Mouse (Mus musculus): ENCODE measurements at regions not wholly inside any gene's neighbourhood (a gene's known extent, or its start where the extent isn't known, plus 50 kb on each side); places are given as distances from the start of the nearest gene placed in this dataset.

- TF ChIP-seq CEBPB (IDR thresholded peaks at IDR 0.05; ENCODE audit: low read depth) (no peak), MAX (IDR thresholded peaks at IDR 0.05) (no peak), MYOD1 (IDR thresholded peaks at IDR 0.05; ENCODE audit: control insufficient read depth, insufficient read length, low read depth) (no peak), FOSL1 (IDR thresholded peaks at IDR 0.05; ENCODE audit: insufficient read depth, low read length, poor library complexity, severe bottlenecking) (no peak), MYOG (IDR thresholded peaks at IDR 0.05; ENCODE audit: control insufficient read depth, extremely low read depth, insufficient read length) (no peak), USF1 (IDR thresholded peaks at IDR 0.05; ENCODE audit: low read depth) (no peak), CTCF (IDR thresholded peaks at IDR 0.05; ENCODE audit: control insufficient read depth, insufficient read depth, insufficient read length) (no peak)
- no peaks in the 10 kb centered on the region for H3K79me3 ChIP-seq (ENCODE audit: low read depth)
- H3K27me3 ChIP-seq (ENCODE audit: control insufficient read depth, insufficient read depth, insufficient read length): no peaks in the 10 kb centered on the region
- no peaks in the 10 kb centered on the region for H3K36me3 ChIP-seq (ENCODE audit: control insufficient read depth, insufficient read depth)
- H3K79me2 ChIP-seq (ENCODE audit: control insufficient read depth, insufficient read depth): no peaks in the 10 kb centered on the region
- no peak overlapping the region for H3K4me3 ChIP-seq (ENCODE audit: insufficient read depth, poor library complexity, severe bottlenecking)
- H3ac ChIP-seq (ENCODE audit: control insufficient read depth, insufficient read length, low read depth): no peak overlapping the region
Measured at GRCm38 (mm10) chr15:93094202-93095135, 180.5 kb downstream of the Gxylt1 start.

- Histone ChIP-seq H3K4me3 (ENCODE audit: insufficient read depth, poor library complexity, severe bottlenecking) (no peak overlapping the region), H3K27me3 (ENCODE audit: control insufficient read depth, insufficient read depth, insufficient read length) (no peaks in the 10 kb centered on the region), H3ac (ENCODE audit: control insufficient read depth, insufficient read length, low read depth) (no peak overlapping the region), H3K79me3 (ENCODE audit: low read depth) (no peaks in the 10 kb centered on the region), H3K36me3 (ENCODE audit: control insufficient read depth, insufficient read depth) (no peaks in the 10 kb centered on the region), H3K79me2 (ENCODE audit: control insufficient read depth, insufficient read depth) (no peaks in the 10 kb centered on the region)
- no peak for TF ChIP-seq CTCF (IDR thresholded peaks at IDR 0.05; ENCODE audit: control insufficient read depth, insufficient read depth, insufficient read length)
- TF ChIP-seq FOSL1 (IDR thresholded peaks at IDR 0.05; ENCODE audit: insufficient read depth, low read length, poor library complexity, severe bottlenecking): no peak
- no peak for TF ChIP-seq CEBPB (IDR thresholded peaks at IDR 0.05; ENCODE audit: low read depth)
- TF ChIP-seq MYOG (IDR thresholded peaks at IDR 0.05; ENCODE audit: control insufficient read depth, extremely low read depth, insufficient read length): no peak
- TF ChIP-seq MYOD1 (IDR thresholded peaks at IDR 0.05; ENCODE audit: control insufficient read depth, insufficient read length, low read depth): no peak
- TF ChIP-seq MAX (IDR thresholded peaks at IDR 0.05): no peak
- TF ChIP-seq USF1 (IDR thresholded peaks at IDR 0.05; ENCODE audit: low read depth): no peak
Measured at GRCm38 (mm10) chr15:93091396-93091795, 183.6 kb downstream of the Gxylt1 start.

GRCm38 (mm10) chr15:93089347-93089746, 185.6 kb downstream of the Gxylt1 start:
- H3K79me3 ChIP-seq (ENCODE audit: low read depth): no peaks in the 10 kb centered on the region
- no peaks in the 10 kb centered on the region for H3K79me2 ChIP-seq (ENCODE audit: control insufficient read depth, insufficient read depth)
- no peaks in the 10 kb centered on the region for H3K36me3 ChIP-seq (ENCODE audit: control insufficient read depth, insufficient read depth)
- no peak overlapping the region for H3K4me3 ChIP-seq (ENCODE audit: insufficient read depth, poor library complexity, severe bottlenecking)
- no peaks in the 10 kb centered on the region for H3K27me3 ChIP-seq (ENCODE audit: control insufficient read depth, insufficient read depth, insufficient read length)
- peak; percentile 30 for TF ChIP-seq CTCF (IDR thresholded peaks at IDR 0.05; ENCODE audit: control insufficient read depth, insufficient read depth, insufficient read length)
- TF ChIP-seq MYOG (IDR thresholded peaks at IDR 0.05; ENCODE audit: control insufficient read depth, extremely low read depth, insufficient read length): no peak
- TF ChIP-seq MYOD1 (IDR thresholded peaks at IDR 0.05; ENCODE audit: control insufficient read depth, insufficient read length, low read depth): no peak
- TF ChIP-seq FOSL1 (IDR thresholded peaks at IDR 0.05; ENCODE audit: insufficient read depth, low read length, poor library complexity, severe bottlenecking): no peak
- no peak for TF ChIP-seq USF1 (IDR thresholded peaks at IDR 0.05; ENCODE audit: low read depth)
- TF ChIP-seq MAX (IDR thresholded peaks at IDR 0.05): no peak
- TF ChIP-seq CEBPB (IDR thresholded peaks at IDR 0.05; ENCODE audit: low read depth): no peak
- no peak overlapping the region for H3ac ChIP-seq (ENCODE audit: control insufficient read depth, insufficient read length, low read depth)

GRCm38 (mm10) chr15:93084967-93085617, 189.9 kb downstream of the Gxylt1 start:
- H3K79me3 ChIP-seq (ENCODE audit: low read depth): no peaks in the 10 kb centered on the region
- H3K36me3 ChIP-seq (ENCODE audit: control insufficient read depth, insufficient read depth): no peaks in the 10 kb centered on the region
- H3K79me2 ChIP-seq (ENCODE audit: control insufficient read depth, insufficient read depth): no peaks in the 10 kb centered on the region
- no peaks in the 10 kb centered on the region for H3K27me3 ChIP-seq (ENCODE audit: control insufficient read depth, insufficient read depth, insufficient read length)
- no peak for TF ChIP-seq MYOG (IDR thresholded peaks at IDR 0.05; ENCODE audit: control insufficient read depth, extremely low read depth, insufficient read length)
- TF ChIP-seq MYOD1 (IDR thresholded peaks at IDR 0.05; ENCODE audit: control insufficient read depth, insufficient read length, low read depth): no peak
- no peak for TF ChIP-seq USF1 (IDR thresholded peaks at IDR 0.05; ENCODE audit: low read depth)
- TF ChIP-seq CTCF (IDR thresholded peaks at IDR 0.05; ENCODE audit: control insufficient read depth, insufficient read depth, insufficient read length): no peak
- TF ChIP-seq FOSL1 (IDR thresholded peaks at IDR 0.05; ENCODE audit: insufficient read depth, low read length, poor library complexity, severe bottlenecking): no peak
- TF ChIP-seq CEBPB (IDR thresholded peaks at IDR 0.05; ENCODE audit: low read depth): no peak
- no peak for TF ChIP-seq MAX (IDR thresholded peaks at IDR 0.05)
- no peak overlapping the region for H3ac ChIP-seq (ENCODE audit: control insufficient read depth, insufficient read length, low read depth)
- H3K4me3 ChIP-seq (ENCODE audit: insufficient read depth, poor library complexity, severe bottlenecking): no peak overlapping the region

- no peaks in the 10 kb centered on the region for H3K36me3 ChIP-seq (ENCODE audit: control insufficient read depth, insufficient read depth)
- H3K27me3 ChIP-seq (ENCODE audit: control insufficient read depth, insufficient read depth, insufficient read length): no peaks in the 10 kb centered on the region
- TF ChIP-seq MAX (IDR thresholded peaks at IDR 0.05) (no peak), MYOD1 (IDR thresholded peaks at IDR 0.05; ENCODE audit: control insufficient read depth, insufficient read length, low read depth) (no peak), CTCF (IDR thresholded peaks at IDR 0.05; ENCODE audit: control insufficient read depth, insufficient read depth, insufficient read length) (no peak), CEBPB (IDR thresholded peaks at IDR 0.05; ENCODE audit: low read depth) (no peak), USF1 (IDR thresholded peaks at IDR 0.05; ENCODE audit: low read depth) (no peak), FOSL1 (IDR thresholded peaks at IDR 0.05; ENCODE audit: insufficient read depth, low read length, poor library complexity, severe bottlenecking) (no peak), MYOG (IDR thresholded peaks at IDR 0.05; ENCODE audit: control insufficient read depth, extremely low read depth, insufficient read length) (no peak)
Measured at GRCm38 (mm10) chr15:93074070-93074469, 200.9 kb downstream of the Gxylt1 start.

More at GRCm38 (mm10) chr15:93074070-93074469, 200.9 kb downstream of the Gxylt1 start:
- Histone ChIP-seq H3K79me3 (ENCODE audit: low read depth) (no peaks in the 10 kb centered on the region), H3K4me3 (ENCODE audit: insufficient read depth, poor library complexity, severe bottlenecking) (no peak overlapping the region), H3K79me2 (ENCODE audit: control insufficient read depth, insufficient read depth) (no peaks in the 10 kb centered on the region), H3ac (ENCODE audit: control insufficient read depth, insufficient read length, low read depth) (no peak overlapping the region)
